Mouse (Mus musculus) hematopoietic stem cell, adult 5-6 weeks (primary cell): ENCODE measurements around the gene Gm14288. TPM values are rescaled to one million over a fixed set of nuclear protein-coding genes. Genes with fewer than 3 reads are reported as not detected.
"Not testable (repeated sequence)": the region's sequence is repeated elsewhere in the genome, so short reads cannot be mapped to it uniquely, and the experiment has no call there.

Experiments
- ATAC-seq, 2 experiments: fragments of 125-278 bp in 1 of 2; replicated peaks in 1 of 2; 2 replicates each; pipeline ENCODE4 v1.8.0; 2016 to 2017; ENCODE audit warnings: inconsistent platforms in 2 of 2, mild to moderate bottlenecking in 2 of 2, moderate number of reproducible peaks in 2 of 2, low read depth in 1 of 2, moderate TSS enrichment in 1 of 2; ENCODE audit not compliant: low FRiP score in 2 of 2, poor library complexity in 2 of 2, severe bottlenecking in 2 of 2, insufficient read depth in 1 of 2, low TSS enrichment in 1 of 2
- total RNA-seq: library from RNA; stranded (forward); fragments of 172-1452, 232-1000 nt; gene quantifications from 2 replicates; pipeline ENCODE4 v1.2.3, GENCODE M21; 2017

Gm14288 gene
- total RNA-seq, result 8.7 and 14.2 TPM in 2 replicates

DNA sequence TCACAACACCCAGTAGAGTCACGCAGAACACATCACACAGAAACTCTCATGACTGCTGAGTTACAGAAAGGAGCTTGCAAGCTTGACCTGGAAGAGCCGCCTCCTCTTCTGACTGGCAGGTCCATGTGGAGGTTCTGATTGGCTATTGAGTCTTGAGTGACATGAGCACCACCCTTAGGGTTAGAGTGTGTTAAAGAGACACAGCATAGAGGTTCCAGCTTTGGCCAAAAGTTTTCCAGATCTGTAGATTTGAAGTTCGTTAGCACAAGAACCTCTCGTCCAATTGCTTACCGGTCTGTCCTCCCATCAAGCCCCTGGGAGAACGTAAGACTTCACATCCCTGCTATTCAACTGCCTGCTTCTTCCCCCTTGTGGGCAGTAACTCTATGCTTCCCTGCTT, at the start of gene Gm14288:
TSS of gene Gm14288 (minus strand) at position 101 of the 400 bp plus-strand sequence.
- ATAC-seq, result not testable (repeated sequence)

- ATAC-seq, result not testable (repeated sequence)
Observed at GRCm38 (mm10) chr2:175741237-175741636, 59.7 kb downstream of the Gm14288 start, which contains the start of gene Gm2007. Gene Gm2007 (plus strand): TSS chr2:175741537.

Other genes starting within 250 kb of the Gm14288 start
- 29.9 TPM in 1 of 2 replicates, not detected in the other for gene Gm11007, start 157.1 kb downstream of the Gm14288 start, total RNA-seq
- gene Zfp969, start 97.4 kb downstream of the Gm14288 start, total RNA-seq, result 19.0 TPM in 1 of 2 replicates, not detected in the other
- 29.9 TPM in 1 of 2 replicates, not detected in the other for gene Gm2007, start 59.6 kb downstream of the Gm14288 start, total RNA-seq
- 6.0 and 8.1 TPM in 2 replicates for gene Gm6710, start 68.1 kb upstream of the Gm14288 start, total RNA-seq
- 22.6 and 25.2 TPM in 2 replicates for gene Zfp966, start 130.0 kb upstream of the Gm14288 start, total RNA-seq
- 19.6 TPM in 1 of 2 replicates, not detected in the other for gene Gm2026, start 164.2 kb upstream of the Gm14288 start, total RNA-seq